Mouse (Mus musculus) MEL (cell line): ENCODE measurements around the gene Rdh7. TPM values are rescaled to one million over a fixed set of nuclear protein-coding genes. Genes with fewer than 3 reads are reported as not detected.

ENCODE experiments used
- DNase-seq: peaks from one replicate; pipeline ENCODE4 v3.0.0; 2011; ENCODE audit warnings: low read depth, low spot score
- H3K27ac ChIP-seq: 2 replicates; pipeline ENCODE4 v1.5.1; 2012; ENCODE audit warnings: low read depth, mild to moderate bottlenecking, control low read depth, low read length, moderate library complexity; ENCODE audit not compliant: control insufficient read depth
- H3K27me3 ChIP-seq, 2 experiments: fragments of 150-350 bp in 1 of 2; sonication (generic) in 1 of 2; 2 replicates each; pipeline ENCODE4 v1.6.1; 2012; ENCODE audit warnings: low read length in 2 of 2, mild to moderate bottlenecking in 2 of 2, improper control_type of control experiment in 1 of 2, moderate library complexity in 1 of 2; ENCODE audit not compliant: insufficient read depth in 2 of 2, control insufficient read depth in 1 of 2
- H3K36me3 ChIP-seq, 2 experiments: 2 replicates each; pipeline ENCODE4 v1.6.1; 2012 to 2014; ENCODE audit warnings: low read length in 2 of 2, improper control_type of control experiment in 1 of 2, inconsistent platforms in 1 of 2, mild to moderate bottlenecking in 1 of 2; ENCODE audit not compliant: insufficient read depth in 2 of 2, control insufficient read depth in 1 of 2
- H3K4me1 ChIP-seq, 2 experiments: fragments of 150-350 bp in 1 of 2; sonication (generic) in 1 of 2; 2 replicates each; pipeline ENCODE4 v1.6.1; 2012; ENCODE audit warnings: low read length in 2 of 2, improper control_type of control experiment in 1 of 2, mild to moderate bottlenecking in 1 of 2; ENCODE audit not compliant: insufficient read depth in 2 of 2, control insufficient read depth in 1 of 2
- H3K4me3 ChIP-seq, 2 experiments: fragments of 150-350 bp in 1 of 2; sonication (generic) in 1 of 2; 2 replicates each; pipeline ENCODE4 v1.5.1; 2012; ENCODE audit warnings: low read depth in 2 of 2, low read length in 2 of 2, mild to moderate bottlenecking in 2 of 2, moderate library complexity in 2 of 2, control low read depth in 1 of 2, improper control_type of control experiment in 1 of 2; ENCODE audit not compliant: control insufficient read depth in 1 of 2, insufficient read depth in 1 of 2
- H3K79me2 ChIP-seq: 2 replicates; pipeline ENCODE4 v1.6.1; 2012; ENCODE audit warnings: mild to moderate bottlenecking, low read length, moderate library complexity; ENCODE audit not compliant: control insufficient read depth, poor library complexity, insufficient read depth
- H3K9ac ChIP-seq: 2 replicates; pipeline ENCODE4 v1.6.1; 2012; ENCODE audit warnings: low read depth, mild to moderate bottlenecking, control low read depth, low read length, moderate library complexity; ENCODE audit not compliant: control insufficient read depth, poor library complexity, severe bottlenecking
- H3K9me3 ChIP-seq: fragments of 150-350 bp; sonication (generic); replicated peaks from 2 replicates; pipeline ENCODE4 v1.6.1; 2012; ENCODE audit warnings: mild to moderate bottlenecking, low read length, improper control_type of control experiment, moderate library complexity; ENCODE audit not compliant: insufficient read depth
- BHLHE40 ChIP-seq: IDR thresholded peaks from 2 replicates; pipeline ENCODE4 v1.6.1; 2012; ENCODE audit warnings: low read depth, mild to moderate bottlenecking, inconsistent platforms, low read length, improper control_type of control experiment, borderline replicate concordance
- CHD2 ChIP-seq: IDR thresholded peaks from 2 replicates; pipeline ENCODE4 v1.6.1; 2011; ENCODE audit warnings: low read length, improper control_type of control experiment
- E2F4 ChIP-seq: IDR thresholded peaks from 2 replicates; pipeline ENCODE4 v1.6.1; 2011; ENCODE audit warnings: low read depth, low read length, improper control_type of control experiment, borderline replicate concordance
- ELF1 ChIP-seq: IDR thresholded peaks from 2 replicates; pipeline ENCODE4 v1.6.1; 2014; ENCODE audit warnings: low read depth, mild to moderate bottlenecking, inconsistent platforms, low read length, improper control_type of control experiment, moderate library complexity
- EP300 ChIP-seq, 2 experiments: IDR thresholded peaks; 2 replicates each; pipeline ENCODE4 v1.6.1; 2011; ENCODE audit warnings: improper control_type of control experiment in 2 of 2, low read length in 2 of 2, low read depth in 1 of 2, mild to moderate bottlenecking in 1 of 2
- MAZ ChIP-seq: IDR thresholded peaks from 2 replicates; pipeline ENCODE4 v1.6.1; 2012; ENCODE audit warnings: low read depth, mild to moderate bottlenecking, inconsistent platforms, low read length, improper control_type of control experiment
- MYB ChIP-seq: IDR thresholded peaks from 2 replicates; pipeline ENCODE4 v1.6.1; 2011; ENCODE audit warnings: mild to moderate bottlenecking, low read depth, low read length, improper control_type of control experiment
- NRF1 ChIP-seq: IDR thresholded peaks from 2 replicates; pipeline ENCODE4 v1.6.1; 2014; ENCODE audit warnings: low read depth, mild to moderate bottlenecking, inconsistent platforms, low read length, improper control_type of control experiment, moderate library complexity; ENCODE audit not compliant: poor library complexity, insufficient read depth, severe bottlenecking
- POLR2AphosphoS2 ChIP-seq: IDR thresholded peaks from 2 replicates; pipeline ENCODE4 v1.6.1; 2011; ENCODE audit warnings: low read length, improper control_type of control experiment
- RCOR1 ChIP-seq: IDR thresholded peaks from 2 replicates; pipeline ENCODE4 v1.6.1; 2012; ENCODE audit warnings: low read depth, mild to moderate bottlenecking, inconsistent platforms, low read length, improper control_type of control experiment
- SMC3 ChIP-seq: IDR thresholded peaks from 2 replicates; pipeline ENCODE4 v1.6.1; 2011; ENCODE audit warnings: low read depth, low read length, improper control_type of control experiment
- TAL1 ChIP-seq: IDR thresholded peaks from 2 replicates; pipeline ENCODE4 v1.6.1; 2012; ENCODE audit warnings: mild to moderate bottlenecking, inconsistent platforms, low read length, moderate library complexity, mixed read lengths
- TBP ChIP-seq: IDR thresholded peaks from 2 replicates; pipeline ENCODE4 v1.8.0; 2011; ENCODE audit warnings: low read depth, low read length, improper control_type of control experiment
- TCF12 ChIP-seq: IDR thresholded peaks from 2 replicates; pipeline ENCODE4 v1.6.1; 2014; ENCODE audit warnings: low read depth, mild to moderate bottlenecking, inconsistent platforms, low read length, improper control_type of control experiment, moderate library complexity
- USF1 ChIP-seq: IDR thresholded peaks from 2 replicates; pipeline ENCODE4 v1.6.1; 2014; ENCODE audit warnings: low read depth, mild to moderate bottlenecking, inconsistent platforms, low read length, improper control_type of control experiment, moderate library complexity
- USF2 ChIP-seq, 2 experiments: IDR thresholded peaks; 2 replicates each; pipeline ENCODE4 v1.6.1; 2011 to 2012; ENCODE audit warnings: improper control_type of control experiment in 2 of 2, low read length in 2 of 2, borderline replicate concordance in 1 of 2, inconsistent platforms in 1 of 2, low read depth in 1 of 2, mild to moderate bottlenecking in 1 of 2; ENCODE audit not compliant: insufficient read depth in 1 of 2
- ZMIZ1 ChIP-seq: IDR thresholded peaks from 2 replicates; pipeline ENCODE4 v1.6.1; 2012; ENCODE audit warnings: low read depth, mild to moderate bottlenecking, inconsistent platforms, low read length, improper control_type of control experiment, moderate library complexity
- ZNF384 ChIP-seq: IDR thresholded peaks from 2 replicates; pipeline ENCODE4 v1.6.1; 2012; ENCODE audit warnings: low read depth, mild to moderate bottlenecking, inconsistent platforms, low read length, improper control_type of control experiment
- polyA plus RNA-seq, 2 experiments: library from polyadenylated mRNA; stranded (reverse) in 1 of 2; unstranded in 1 of 2; fragments of >175 nt in 1 of 2; fragments of >200 nt in 1 of 2; gene quantifications; 2 replicates each; pipeline versions ENCODE4 v1.2.1 to v1.2.4; 2012; ENCODE audit warnings: low replicate concordance in 2 of 2, low read depth in 1 of 2; ENCODE audit not compliant: insufficient read length in 2 of 2, insufficient read depth in 1 of 2, missing spikeins in 1 of 2
- total RNA-seq: library from RNA; depleted of rRNA; stranded (reverse); fragments of 300-350 nt; gene quantifications from 2 replicates; pipeline ENCODE4 v1.2.3, GENCODE M21; 2012

Gene Rdh7
- total and polyA plus RNA-seq, 3 experiments: not detected

- peaks cover 9 to 10% of the 10 kb centered on the region in 2 experiments for H3K27me3 ChIP-seq
- no peak overlapping the region for H3K9ac ChIP-seq
- DNase-seq: no peak
- H3K9me3 ChIP-seq: no peaks in the 10 kb centered on the region
- H3K4me1 ChIP-seq: no peaks in the 10 kb centered on the region
- no peaks in the 10 kb centered on the region for H3K36me3 ChIP-seq
- H3K27ac ChIP-seq: no peak overlapping the region
- H3K4me3 ChIP-seq: no peak overlapping the region
- TF ChIP-seq TCF12 (no peak), SMC3 (no peak), ZNF384 (no peak), EP300 (IDR thresholded peaks at IDR 0.05; ENCODE audit: low read depth in 1 of 2, low read length in 2 of 2) (no peak), MAZ (no peak), POLR2AphosphoS2 (no peak), ZMIZ1 (no peak), TAL1 (no peak), USF2 (IDR thresholded peaks at IDR 0.05; ENCODE audit: borderline replicate concordance in 1 of 2, insufficient read depth in 1 of 2, low read depth in 1 of 2, low read length in 2 of 2) (no peak), NRF1 (no peak), BHLHE40 (no peak), E2F4 (no peak)
- H3K79me2 ChIP-seq: no peaks in the 10 kb centered on the region
Measured at GRCm38 (mm10) chr10:127903116-127903515, 14.5 kb upstream of the Rdh7 start.

DNA sequence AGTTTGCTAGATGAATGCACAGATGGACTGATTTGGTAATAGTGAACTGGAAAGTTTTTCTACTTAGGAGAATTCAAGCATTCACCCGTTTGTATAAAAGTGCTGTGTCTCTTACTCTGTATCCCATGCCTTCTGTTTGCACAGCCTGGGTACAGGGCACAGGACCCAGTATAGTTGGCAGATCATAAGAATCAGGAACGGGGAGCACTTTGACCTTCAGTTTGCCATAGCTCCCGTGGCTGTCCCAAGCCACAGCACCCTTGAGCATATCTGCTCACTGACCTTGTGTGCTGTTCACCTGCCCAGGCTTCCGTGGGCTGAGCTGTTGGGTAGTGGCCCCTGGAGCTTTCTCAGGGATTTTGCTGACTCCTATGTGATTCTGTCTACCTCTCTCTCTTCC lies 13.1 kb upstream of the Rdh7 start:
- TF ChIP-seq MAZ: no peak
- Histone ChIP-seq H3K9me3 (no peaks in the 10 kb centered on the region), H3K4me1 (no peaks in the 10 kb centered on the region), H3K4me3 (no peak overlapping the region), H3K36me3 (no peaks in the 10 kb centered on the region), H3K27ac (no peak overlapping the region), H3K79me2 (no peaks in the 10 kb centered on the region), H3K9ac (no peak overlapping the region), H3K27me3 (peaks cover 14 to 17% of the 10 kb centered on the region in 2 experiments)
- DNase-seq: no peak

GRCm38 (mm10) chr10:127899783-127900182 lies 11.2 kb upstream of the Rdh7 start:
- Histone ChIP-seq H3K9me3 (no peaks in the 10 kb centered on the region), H3K27ac (no peak overlapping the region), H3K4me1 (no peaks in the 10 kb centered on the region), H3K79me2 (no peaks in the 10 kb centered on the region), H3K4me3 (no peak overlapping the region), H3K9ac (no peak overlapping the region)
- TF ChIP-seq SMC3 (no peak), TBP (no peak), MYB (no peak), ELF1 (no peak), USF1 (no peak), RCOR1 (no peak), ZMIZ1 (no peak), CHD2 (no peak)
- TF ChIP-seq, all 39 proteins: peak for 0
- H3K36me3 ChIP-seq: no peaks in the 10 kb centered on the region
- H3K27me3 ChIP-seq: peaks cover 20% of the 10 kb centered on the region in 2 experiments
- no peak for DNase-seq
